Mouse (Mus musculus): Measurements from ENCODE around the gene Camk1. TPM values are rescaled to one million over a fixed set of nuclear protein-coding genes. Genes with fewer than 3 reads are reported as not detected.

The Camk1 gene
- polyA plus RNA-seq (2012; fragmentation: generic; extraction: Trizol), result 43.2 TPM
- long read RNA-seq, experiment 1, transcript Camk1-201 (12 exons, 1,496 nt), result major isoform, 93 of 116 reads
- long read RNA-seq, experiment 1, partial matches to known transcripts, result 17 of 116 reads
- long read RNA-seq, experiment 1, other reads (novel, unspliced or antisense), result 5 of 116 reads
- long read RNA-seq, experiment 2, transcript Camk1-201 (12 exons, 1,496 nt), result major isoform, 141 of 159 reads
- long read RNA-seq, experiment 2, partial matches to known transcripts, result 0 of 159 reads
- long read RNA-seq, experiment 2, other reads (novel, unspliced or antisense), result 17 of 159 reads

- no peaks in the 10 kb centered on the region for H3K79me3 ChIP-seq (ENCODE audit: low read depth)
- H3K27me3 ChIP-seq (ENCODE audit: control insufficient read depth, insufficient read depth, insufficient read length), result no peaks in the 10 kb centered on the region
- TF ChIP-seq CTCF (IDR thresholded peaks at IDR 0.05; ENCODE audit: control insufficient read depth, insufficient read depth, insufficient read length) (no peak), MYOD1 (IDR thresholded peaks at IDR 0.05; ENCODE audit: control insufficient read depth, insufficient read length, low read depth) (no peak), FOSL1 (IDR thresholded peaks at IDR 0.05; ENCODE audit: insufficient read depth, low read length, poor library complexity, severe bottlenecking) (no peak), MYOG (IDR thresholded peaks at IDR 0.05; ENCODE audit: control insufficient read depth, extremely low read depth, insufficient read length) (no peak), USF1 (IDR thresholded peaks at IDR 0.05; ENCODE audit: low read depth) (no peak), CEBPB (IDR thresholded peaks at IDR 0.05; ENCODE audit: low read depth) (no peak)
- peaks cover 7% of the 10 kb centered on the region for H3K36me3 ChIP-seq (ENCODE audit: control insufficient read depth, insufficient read depth)
- peak within 1 kb of the TSS; percentile 40 for H3K4me3 ChIP-seq (ENCODE audit: insufficient read depth, poor library complexity, severe bottlenecking)
- H3K79me2 ChIP-seq (ENCODE audit: control insufficient read depth, insufficient read depth), result peaks cover 7% of the 10 kb centered on the region
- peak within 1 kb of the TSS; percentile 73 for H3ac ChIP-seq (ENCODE audit: control insufficient read depth, insufficient read length, low read depth)
Observed at GRCm38 (mm10) chr6:113343177-113344092, at the start of gene Camk1. Gene Camk1, minus strand, starts transcription at chr6:113343984.

- TF ChIP-seq MYOD1 (IDR thresholded peaks at IDR 0.05; ENCODE audit: control insufficient read depth, insufficient read length, low read depth) (no peak), FOSL1 (IDR thresholded peaks at IDR 0.05; ENCODE audit: insufficient read depth, low read length, poor library complexity, severe bottlenecking) (no peak), MAX (IDR thresholded peaks at IDR 0.05) (no peak), MYOG (IDR thresholded peaks at IDR 0.05; ENCODE audit: control insufficient read depth, extremely low read depth, insufficient read length) (no peak), USF1 (IDR thresholded peaks at IDR 0.05; ENCODE audit: low read depth) (no peak), CEBPB (IDR thresholded peaks at IDR 0.05; ENCODE audit: low read depth) (no peak), CTCF (IDR thresholded peaks at IDR 0.05; ENCODE audit: control insufficient read depth, insufficient read depth, insufficient read length) (no peak)
- Histone ChIP-seq H3K79me3 (ENCODE audit: low read depth) (no peaks in the 10 kb centered on the region), H3K79me2 (ENCODE audit: control insufficient read depth, insufficient read depth) (no peaks in the 10 kb centered on the region), H3K36me3 (ENCODE audit: control insufficient read depth, insufficient read depth) (peaks cover 49% of the 10 kb centered on the region), H3K4me3 (ENCODE audit: insufficient read depth, poor library complexity, severe bottlenecking) (no peak overlapping the region), H3ac (ENCODE audit: control insufficient read depth, insufficient read length, low read depth) (no peak overlapping the region), H3K27me3 (ENCODE audit: control insufficient read depth, insufficient read depth, insufficient read length) (no peaks in the 10 kb centered on the region)
Observed at GRCm38 (mm10) chr6:113392387-113393071, 48.7 kb upstream of the Camk1 start.

GRCm38 (mm10) chr6:113392015-113392386, 48.2 kb upstream of the Camk1 start:
- H3K36me3 ChIP-seq (ENCODE audit: control insufficient read depth, insufficient read depth), result peaks cover 55% of the 10 kb centered on the region
- H3K79me2 ChIP-seq (ENCODE audit: control insufficient read depth, insufficient read depth), result no peaks in the 10 kb centered on the region
- no peak overlapping the region for H3K4me3 ChIP-seq (ENCODE audit: insufficient read depth, poor library complexity, severe bottlenecking)
- no peak overlapping the region for H3ac ChIP-seq (ENCODE audit: control insufficient read depth, insufficient read length, low read depth)
- H3K27me3 ChIP-seq (ENCODE audit: control insufficient read depth, insufficient read depth, insufficient read length), result no peaks in the 10 kb centered on the region
- no peaks in the 10 kb centered on the region for H3K79me3 ChIP-seq (ENCODE audit: low read depth)
- TF ChIP-seq USF1 (IDR thresholded peaks at IDR 0.05; ENCODE audit: low read depth) (no peak), MYOD1 (IDR thresholded peaks at IDR 0.05; ENCODE audit: control insufficient read depth, insufficient read length, low read depth) (no peak), MYOG (IDR thresholded peaks at IDR 0.05; ENCODE audit: control insufficient read depth, extremely low read depth, insufficient read length) (no peak), FOSL1 (IDR thresholded peaks at IDR 0.05; ENCODE audit: insufficient read depth, low read length, poor library complexity, severe bottlenecking) (no peak), CTCF (IDR thresholded peaks at IDR 0.05; ENCODE audit: control insufficient read depth, insufficient read depth, insufficient read length) (no peak), MAX (IDR thresholded peaks at IDR 0.05) (no peak), CEBPB (IDR thresholded peaks at IDR 0.05; ENCODE audit: low read depth) (no peak)

GRCm38 (mm10) chr6:113390715-113391114, 46.9 kb upstream of the Camk1 start:
- H3K36me3 ChIP-seq (ENCODE audit: control insufficient read depth, insufficient read depth), result peaks cover 61% of the 10 kb centered on the region
- H3K79me3 ChIP-seq (ENCODE audit: low read depth), result peaks cover 1% of the 10 kb centered on the region
- H3K27me3 ChIP-seq (ENCODE audit: control insufficient read depth, insufficient read depth, insufficient read length), result no peaks in the 10 kb centered on the region
- no peak overlapping the region for H3K4me3 ChIP-seq (ENCODE audit: insufficient read depth, poor library complexity, severe bottlenecking)
- no peak for TF ChIP-seq CTCF (IDR thresholded peaks at IDR 0.05; ENCODE audit: control insufficient read depth, insufficient read depth, insufficient read length)
- no peak for TF ChIP-seq USF1 (IDR thresholded peaks at IDR 0.05; ENCODE audit: low read depth)
- no peak for TF ChIP-seq CEBPB (IDR thresholded peaks at IDR 0.05; ENCODE audit: low read depth)
- TF ChIP-seq MAX (IDR thresholded peaks at IDR 0.05), result no peak
- TF ChIP-seq MYOG (IDR thresholded peaks at IDR 0.05; ENCODE audit: control insufficient read depth, extremely low read depth, insufficient read length), result no peak
- TF ChIP-seq FOSL1 (IDR thresholded peaks at IDR 0.05; ENCODE audit: insufficient read depth, low read length, poor library complexity, severe bottlenecking), result no peak
- no peak for TF ChIP-seq MYOD1 (IDR thresholded peaks at IDR 0.05; ENCODE audit: control insufficient read depth, insufficient read length, low read depth)
- H3ac ChIP-seq (ENCODE audit: control insufficient read depth, insufficient read length, low read depth), result no peak overlapping the region
- H3K79me2 ChIP-seq (ENCODE audit: control insufficient read depth, insufficient read depth), result no peaks in the 10 kb centered on the region

DNA sequence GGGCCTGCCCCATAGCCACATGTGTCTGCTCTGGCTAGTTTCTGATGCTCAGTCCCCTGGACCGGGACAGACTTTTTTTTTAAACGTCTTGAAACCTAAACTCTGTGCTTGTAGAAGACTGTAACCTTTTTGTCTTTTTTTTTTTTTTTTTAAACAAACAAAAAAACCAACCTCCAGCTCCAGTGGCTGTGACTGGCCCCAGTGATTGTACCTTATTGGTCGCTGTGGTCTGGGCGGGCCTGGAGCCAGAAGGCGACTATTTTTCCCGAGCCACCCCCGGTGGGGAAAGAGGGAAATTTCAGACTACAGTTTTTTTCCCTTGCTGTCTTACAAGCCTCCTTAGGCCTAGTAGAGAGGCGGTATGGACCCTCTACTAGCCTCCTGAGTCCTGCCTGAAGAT, 45.2 kb upstream of the Camk1 start, which contains the start of gene Ttll3:
Ttll3 (plus strand) TSS at position 301 of the 400 bp plus-strand sequence.
- Histone ChIP-seq H3K4me3 (ENCODE audit: insufficient read depth, poor library complexity, severe bottlenecking) (no peak within 1 kb of the TSS), H3ac (ENCODE audit: control insufficient read depth, insufficient read length, low read depth) (no peak within 1 kb of the TSS), H3K79me3 (ENCODE audit: low read depth) (peaks cover 5% of the 10 kb centered on the region), H3K36me3 (ENCODE audit: control insufficient read depth, insufficient read depth) (peaks cover 71% of the 10 kb centered on the region), H3K79me2 (ENCODE audit: control insufficient read depth, insufficient read depth) (no peaks in the 10 kb centered on the region), H3K27me3 (ENCODE audit: control insufficient read depth, insufficient read depth, insufficient read length) (no peaks in the 10 kb centered on the region)
- TF ChIP-seq MAX (IDR thresholded peaks at IDR 0.05) (no peak), FOSL1 (IDR thresholded peaks at IDR 0.05; ENCODE audit: insufficient read depth, low read length, poor library complexity, severe bottlenecking) (no peak), MYOG (IDR thresholded peaks at IDR 0.05; ENCODE audit: control insufficient read depth, extremely low read depth, insufficient read length) (no peak), CEBPB (IDR thresholded peaks at IDR 0.05; ENCODE audit: low read depth) (no peak), MYOD1 (IDR thresholded peaks at IDR 0.05; ENCODE audit: control insufficient read depth, insufficient read length, low read depth) (no peak), USF1 (IDR thresholded peaks at IDR 0.05; ENCODE audit: low read depth) (no peak), CTCF (IDR thresholded peaks at IDR 0.05; ENCODE audit: control insufficient read depth, insufficient read depth, insufficient read length) (no peak)

Measured in C2C12 (cell line).